Mouse (Mus musculus) neutrophil, adult 65 days (primary cell): ENCODE measurements around the gene Zcchc18. TPM values are rescaled to one million over a fixed set of nuclear protein-coding genes. Genes with fewer than 3 reads are reported as not detected.

Experiments used
- total RNA-seq: library from RNA; stranded (reverse); gene quantifications from 2 replicates; pipeline ENCODE4 v1.2.4, GENCODE M21; 2023

The Zcchc18 gene
- total RNA-seq: not detected in 2 replicates

GRCm38 (mm10) chrX:136992978-136993547 lies at the start of gene Zcchc18:
Zcchc18 (plus strand) TSS chrX:136993155.

GRCm38 (mm10) chrX:136975397-136975796 lies 17.6 kb upstream of the Zcchc18 start, which contains the start of gene Tmsb15b2:
Tmsb15b2 (minus strand) TSS chrX:136975497.

GRCm38 (mm10) chrX:136976424-136977084 lies 16.4 kb upstream of the Zcchc18 start, which contains the start of the genes Tmsb15l and Tmsb15b1:
Tmsb15l (minus strand) TSS chrX:136976869.
Tmsb15b1 (minus strand) TSS chrX:136976874.

GRCm38 (mm10) chrX:137038000-137038483 lies 45.1 kb downstream of the Zcchc18 start, which contains the start of gene Slc25a53:
Slc25a53 (minus strand) TSS chrX:137038302.

Other genes starting within 250 kb of the Zcchc18 start
- gene Morf4l2, start 249.5 kb upstream of the Zcchc18 start, total RNA-seq: 84.9 and 125 TPM in 2 replicates
- not detected in 2 replicates for gene Glra4, start 213.0 kb upstream of the Zcchc18 start, total RNA-seq
- gene Plp1, start 170.5 kb upstream of the Zcchc18 start, total RNA-seq: 0.43 and 0.47 TPM in 2 replicates
- gene Rab9b, start 124.4 kb upstream of the Zcchc18 start, total RNA-seq: not detected in 2 replicates
- gene H2bfm, start 65.8 kb upstream of the Zcchc18 start, total RNA-seq: not detected in 2 replicates
- 5.3 and 6.7 TPM in 2 replicates for gene Tmsb15b2, start 17.7 kb upstream of the Zcchc18 start, total RNA-seq
- not detected in 2 replicates for gene Tmsb15l, start 16.3 kb upstream of the Zcchc18 start, total RNA-seq
- 4.9 TPM in 1 of 2 replicates, not detected in the other for gene Tmsb15b1, start 16.3 kb upstream of the Zcchc18 start, total RNA-seq
- 3.2 and 8.4 TPM in 2 replicates for gene Slc25a53, start 45.1 kb downstream of the Zcchc18 start, total RNA-seq
- 2.9 and 3.6 TPM in 2 replicates for gene Fam199x, start 56.4 kb downstream of the Zcchc18 start, total RNA-seq
- not detected in 2 replicates for gene Esx1, start 128.9 kb downstream of the Zcchc18 start, total RNA-seq